Mouse (Mus musculus): ENCODE results near the gene Map3k1.
A peak's percentile ranks its signal among the peaks of the same experiment; 100 is the strongest.
"Not testable (repeated sequence)": the region's sequence is repeated elsewhere in the genome, so short reads cannot be mapped to it uniquely, and the experiment has no call there.

Gene Map3k1

DNA sequence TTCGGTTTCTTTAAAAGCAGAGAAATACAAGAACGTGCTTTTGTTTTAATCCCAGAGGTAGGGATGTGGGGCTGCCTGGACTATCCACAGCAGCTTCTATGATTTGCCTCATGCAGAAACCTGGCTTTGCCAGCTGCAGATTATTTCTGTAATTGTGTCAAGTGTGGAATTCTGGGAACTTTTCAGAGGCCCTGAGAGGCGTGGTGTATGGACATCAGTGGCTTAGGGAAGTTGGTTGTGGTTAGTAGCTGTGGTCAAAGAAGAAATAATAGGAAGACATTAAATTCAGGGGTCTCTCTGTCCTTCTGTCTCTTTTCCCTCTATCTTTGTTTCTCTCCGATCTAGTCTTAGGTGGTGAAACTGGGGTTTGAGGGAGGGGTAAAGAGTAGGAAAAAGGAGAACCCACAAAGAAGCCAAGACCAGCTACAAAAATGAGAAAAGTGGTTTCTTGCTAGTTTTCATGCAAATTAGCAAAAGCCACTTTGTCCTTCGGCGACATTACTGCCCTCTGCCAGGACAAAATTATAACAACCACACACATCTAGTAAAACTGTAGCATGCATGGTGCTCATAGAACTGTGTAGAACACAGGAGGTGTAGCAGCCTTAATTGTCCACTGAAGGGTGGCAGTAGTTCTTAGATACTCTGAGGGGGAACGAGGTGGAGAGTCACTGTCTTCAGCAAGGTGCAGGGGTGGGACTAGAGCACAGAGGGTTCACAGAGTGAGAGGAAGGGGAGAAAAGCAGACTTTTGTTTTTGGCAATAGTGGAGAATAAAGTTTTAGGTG is 67.4 kb downstream of the Map3k1 start:
- DNase-seq = no peak

DNA sequence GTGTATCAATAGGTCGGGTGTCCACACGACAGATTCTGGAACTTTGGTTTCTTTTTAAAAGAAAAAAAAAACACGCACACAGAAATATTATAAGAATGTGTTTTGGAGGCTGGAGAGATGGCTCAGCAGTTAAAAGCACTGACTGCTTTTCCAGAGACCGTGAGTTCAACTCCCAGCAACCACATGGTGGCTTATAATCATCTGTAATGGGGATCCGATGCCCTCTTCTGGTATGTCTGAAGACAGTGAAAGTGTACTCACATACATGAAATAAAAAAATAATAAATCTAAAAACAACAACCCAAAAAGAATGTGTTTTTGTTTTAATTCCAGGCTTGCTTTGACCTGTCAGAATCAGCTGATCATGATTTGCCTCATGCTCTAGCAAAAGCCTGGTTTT is 81.9 kb downstream of the Map3k1 start:
- no peak for DNase-seq

DNA sequence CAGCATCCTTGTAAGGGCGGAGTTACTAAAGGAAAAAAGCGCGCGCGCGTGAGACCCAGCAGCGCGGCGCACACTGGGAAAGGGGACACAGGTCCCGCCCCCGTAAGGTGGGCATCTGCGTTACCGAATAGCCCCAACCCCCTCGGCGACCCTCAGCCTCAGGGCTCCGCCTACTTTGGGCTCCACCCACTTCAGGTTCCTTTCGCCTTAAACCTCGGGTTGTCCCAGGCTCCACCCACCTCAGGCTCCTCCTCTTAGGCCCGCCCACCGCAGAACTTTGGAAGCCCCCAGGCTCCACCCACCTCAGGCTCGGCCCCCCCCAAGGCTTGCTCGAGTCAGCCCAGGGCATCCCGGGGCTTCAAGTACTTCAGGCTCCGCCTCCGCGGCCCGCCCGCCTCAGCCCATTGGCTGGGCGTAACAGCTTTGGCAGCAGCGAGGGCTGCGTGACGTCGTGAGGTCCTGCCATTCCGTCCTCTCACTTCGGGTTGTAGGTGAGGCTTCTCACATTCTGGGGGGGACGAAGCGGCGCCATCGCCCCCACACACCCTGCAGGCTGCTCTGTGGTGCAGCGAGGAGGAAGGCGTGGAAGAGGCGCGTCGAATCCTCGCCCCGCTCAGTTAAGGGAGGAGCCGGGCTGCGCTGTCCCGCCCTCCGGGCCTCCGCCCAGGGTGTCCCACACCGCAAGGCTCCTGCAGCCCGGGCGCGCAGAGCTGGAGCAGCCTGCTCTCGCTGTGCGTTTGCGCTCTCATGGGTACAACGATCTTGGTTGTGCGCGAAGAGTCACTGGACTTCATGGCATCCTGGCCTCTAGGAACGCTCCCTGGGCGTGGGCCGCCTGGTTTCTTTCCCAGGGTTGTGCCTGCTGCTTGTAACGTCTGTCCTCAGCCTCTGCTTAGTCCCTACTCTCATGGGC is 83.4 kb downstream of the Map3k1 start:
- peak; percentile 96 for DNase-seq

DNA sequence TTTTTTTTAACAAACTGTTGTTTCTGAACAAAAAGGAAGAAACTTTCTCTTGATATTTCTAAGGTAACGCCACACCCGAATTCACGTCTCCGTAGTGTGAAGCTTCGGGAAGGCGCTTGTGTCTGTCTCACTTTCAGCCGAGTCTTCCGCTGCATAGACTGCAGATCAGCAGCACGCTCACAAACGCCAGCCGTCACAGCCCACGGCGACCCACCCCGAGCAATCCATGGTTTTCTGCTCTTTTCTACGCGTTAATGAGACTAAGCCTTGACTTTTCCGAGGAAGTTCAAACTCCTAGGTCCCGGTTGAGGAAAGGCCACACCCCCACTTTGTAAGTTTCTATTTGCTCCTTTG is 84.0 kb downstream of the Map3k1 start:
- DNase-seq = peak; percentile 4

DNA sequence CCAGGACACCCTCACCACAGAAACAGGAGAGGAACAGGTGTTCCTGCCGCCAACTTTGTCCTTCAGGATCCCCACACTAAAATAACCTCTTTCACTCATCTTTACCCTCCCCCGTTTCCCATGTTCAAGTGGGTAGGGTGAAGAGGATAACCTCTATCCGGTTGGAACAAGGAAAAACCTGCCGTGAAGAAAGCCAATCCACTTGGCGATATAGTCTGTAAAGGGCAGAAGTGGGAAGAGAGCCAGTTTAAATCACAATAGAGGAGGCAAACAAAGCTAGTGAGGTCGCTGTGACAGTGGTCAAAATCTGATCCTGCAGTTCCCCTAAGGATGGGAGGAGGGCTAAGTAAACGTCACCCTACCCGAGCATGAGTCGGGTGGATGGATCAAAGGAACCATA is 89.1 kb downstream of the Map3k1 start:
- no peak for DNase-seq

DNA sequence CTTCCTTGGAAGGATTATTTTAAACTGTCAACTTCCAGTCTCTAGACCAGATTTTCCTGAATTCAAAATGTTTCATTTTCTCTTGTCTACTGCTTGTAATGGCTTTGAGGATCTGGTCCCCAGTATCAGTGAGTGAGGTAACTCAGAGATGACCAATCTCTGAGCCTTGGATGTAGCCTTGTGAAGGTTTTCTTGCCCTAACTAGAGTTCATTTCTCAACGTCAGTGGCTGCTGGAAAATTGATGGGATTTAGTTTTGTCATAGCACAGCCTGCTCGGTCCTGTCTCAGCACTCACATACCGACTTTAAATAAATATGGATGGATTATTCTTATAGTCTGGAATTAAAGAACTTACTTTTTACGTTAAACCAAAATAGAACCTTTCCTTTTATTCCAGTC is 98.3 kb downstream of the Map3k1 start:
- no peak for DNase-seq

DNA sequence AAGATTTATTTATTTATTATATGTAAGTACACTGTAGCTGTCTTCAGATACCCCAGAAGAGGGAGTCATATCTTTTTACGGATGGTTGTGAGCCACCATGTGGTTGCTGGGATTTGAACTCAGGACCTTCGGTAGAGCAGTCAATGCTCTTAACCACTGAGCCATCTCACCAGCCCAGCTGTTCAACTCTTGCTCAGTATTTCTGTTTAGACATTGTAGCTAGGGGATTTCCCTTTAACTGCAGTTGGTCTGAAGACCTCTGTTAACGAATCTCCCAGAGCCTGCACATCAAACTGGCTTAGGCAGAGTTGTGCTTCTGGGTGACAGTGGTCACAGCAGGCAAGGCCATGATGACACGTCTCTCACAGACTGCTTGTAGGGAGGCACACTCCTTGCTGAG is 104.8 kb downstream of the Map3k1 start:
- not testable (repeated sequence) for DNase-seq

DNA sequence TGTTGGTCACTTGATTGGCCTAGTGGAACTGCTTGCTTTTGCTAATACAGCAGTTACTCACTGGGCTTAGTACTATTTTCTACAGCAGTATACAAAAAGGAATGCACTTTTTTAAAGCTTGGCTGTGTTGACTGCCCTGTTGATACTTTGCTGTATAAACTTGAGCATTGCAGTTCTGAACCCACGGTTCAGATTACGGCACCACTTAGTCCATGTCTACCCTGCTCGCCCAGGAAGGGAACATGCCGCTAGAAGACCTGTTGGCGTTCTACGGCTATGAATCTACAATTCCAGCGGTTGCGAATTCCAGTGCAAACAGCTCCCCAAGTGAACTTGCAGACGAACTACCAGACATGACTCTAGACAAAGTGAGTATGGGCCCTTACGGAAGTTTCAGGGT is 105.4 kb downstream of the Map3k1 start:
- DNase-seq = no peak

Measured in layer of hippocampus, adult 9-11 months (tissue).